Mouse (Mus musculus): ENCODE measurements around the gene Tinf2.

GRCm38 (mm10) chr14:55640816-55641215 lies 40.8 kb downstream of the Tinf2 start:
- no peak for TF ChIP-seq EP300 (optimal IDR thresholded peaks at IDR 0.05)
- no peak for TF ChIP-seq CTCF (IDR thresholded peaks at IDR 0.05; ENCODE audit: low read depth)
